Mouse (Mus musculus): ENCODE measurements around the gene Nelfcd. TPM values are rescaled to one million over a fixed set of nuclear protein-coding genes. Genes with fewer than 3 reads are reported as not detected.

Nelfcd gene
- polyA plus RNA-seq, 1 experiment from 2014 or later = 7.5 TPM

- Histone ChIP-seq H3K36me3 (ENCODE audit: inconsistent target) (peaks cover 56% of the 10 kb centered on the region), H3K27ac (no peak overlapping the region), H3K79me2 (ENCODE audit: inconsistent target) (peaks cover 8% of the 10 kb centered on the region; the same call in 1 of the 2 replicates), H3K4me3 (ENCODE audit: inconsistent target) (no peak overlapping the region)
- 92% methylated on average over 11 of the region's 11 CpGs for WGBS (ENCODE audit: missing documents)
Observed at GRCm38 (mm10) chr2:174424301-174425085, 8.9 kb downstream of the Nelfcd start.

GRCm38 (mm10) chr2:174426856-174427255, 11.3 kb downstream of the Nelfcd start:
- WGBS (ENCODE audit: missing documents) = 92% methylated on average over 9 of the region's 12 CpGs
- Histone ChIP-seq H3K36me3 (ENCODE audit: inconsistent target) (peaks cover 61% of the 10 kb centered on the region), H3K79me2 (ENCODE audit: inconsistent target) (peaks cover 31% of the 10 kb centered on the region)

GRCm38 (mm10) chr2:174428076-174428835, 12.7 kb downstream of the Nelfcd start:
- peaks cover 68% of the 10 kb centered on the region for H3K36me3 ChIP-seq (ENCODE audit: inconsistent target)
- WGBS (ENCODE audit: missing documents) = 97% methylated on average over 16 of the region's 18 CpGs
- H3K4me3 ChIP-seq (ENCODE audit: inconsistent target) = no peak overlapping the region
- no peak overlapping the region for H3K27ac ChIP-seq
- H3K79me2 ChIP-seq (ENCODE audit: inconsistent target) = peaks cover 45% of the 10 kb centered on the region

More at GRCm38 (mm10) chr2:174426856-174427255, 11.3 kb downstream of the Nelfcd start:
- Histone ChIP-seq H3K4me3 (ENCODE audit: inconsistent target) (no peak overlapping the region), H3K27ac (no peak overlapping the region)

GRCm38 (mm10) chr2:174428996-174429591, 13.5 kb downstream of the Nelfcd start:
- H3K4me3 ChIP-seq (ENCODE audit: inconsistent target) = no peak overlapping the region
- H3K79me2 ChIP-seq (ENCODE audit: inconsistent target) = peaks cover 54% of the 10 kb centered on the region
- 91% methylated on average over 10 of the region's 10 CpGs for WGBS (ENCODE audit: missing documents)
- H3K36me3 ChIP-seq (ENCODE audit: inconsistent target) = peaks cover 74% of the 10 kb centered on the region
- no peak overlapping the region for H3K27ac ChIP-seq

- Histone ChIP-seq H3K36me3 (ENCODE audit: inconsistent target) (peaks cover 55% of the 10 kb centered on the region), H3K79me2 (ENCODE audit: inconsistent target) (peaks cover 88% of the 10 kb centered on the region), H3K27ac (no peak overlapping the region), H3K4me3 (ENCODE audit: inconsistent target) (no peak overlapping the region)
- 98% methylated on average over 9 of the region's 9 CpGs for WGBS (ENCODE audit: missing documents)
Observed at GRCm38 (mm10) chr2:174434943-174435342, 19.3 kb downstream of the Nelfcd start.

- H3K4me3 ChIP-seq (ENCODE audit: inconsistent target) = peak overlapping the region; percentile 91
- WGBS (ENCODE audit: missing documents) = 34% methylated on average over 17 of the region's 26 CpGs
- peaks cover 43% of the 10 kb centered on the region for H3K36me3 ChIP-seq (ENCODE audit: inconsistent target)
- H3K27ac ChIP-seq = peak overlapping the region; percentile 99
- peaks cover 76% of the 10 kb centered on the region for H3K79me2 ChIP-seq (ENCODE audit: inconsistent target)
Observed at GRCm38 (mm10) chr2:174436076-174436701, 20.6 kb downstream of the Nelfcd start.

GRCm38 (mm10) chr2:174436916-174437696, 21.5 kb downstream of the Nelfcd start:
- 28% methylated on average over 4 of the region's 7 CpGs for WGBS (ENCODE audit: missing documents)
- H3K36me3 ChIP-seq (ENCODE audit: inconsistent target) = peaks cover 34% of the 10 kb centered on the region
- H3K79me2 ChIP-seq (ENCODE audit: inconsistent target) = peaks cover 66% of the 10 kb centered on the region
- H3K4me3 ChIP-seq (ENCODE audit: inconsistent target) = peak overlapping the region; percentile 91
- H3K27ac ChIP-seq = peak overlapping the region; percentile 99

GRCm38 (mm10) chr2:174437697-174437982, 22.0 kb downstream of the Nelfcd start:
- Histone ChIP-seq H3K27ac (peak overlapping the region; percentile 99), H3K79me2 (ENCODE audit: inconsistent target) (peaks cover 61% of the 10 kb centered on the region), H3K4me3 (ENCODE audit: inconsistent target) (peak overlapping the region; percentile 91), H3K36me3 (ENCODE audit: inconsistent target) (peaks cover 29% of the 10 kb centered on the region)
- WGBS (ENCODE audit: missing documents) = 3% methylated on average over 4 of the region's 4 CpGs

GRCm38 (mm10) chr2:174438181-174438580, 22.6 kb downstream of the Nelfcd start:
- H3K79me2 ChIP-seq (ENCODE audit: inconsistent target) = peaks cover 56% of the 10 kb centered on the region

GRCm38 (mm10) chr2:174438737-174439449, 23.3 kb downstream of the Nelfcd start, which contains the start of gene Ctsz:
TSS of gene Ctsz (minus strand) at chr2:174439039.
- H3K79me2 ChIP-seq (ENCODE audit: inconsistent target) = peaks cover 49% of the 10 kb centered on the region
- WGBS (ENCODE audit: missing documents) = 2% methylated on average over 34 of the region's 38 CpGs
- peak within 1 kb of the TSS; percentile 99 for H3K27ac ChIP-seq
- H3K4me3 ChIP-seq (ENCODE audit: inconsistent target) = peak within 1 kb of the TSS; percentile 91
- peaks cover 19% of the 10 kb centered on the region for H3K36me3 ChIP-seq (ENCODE audit: inconsistent target)

More at GRCm38 (mm10) chr2:174438181-174438580, 22.6 kb downstream of the Nelfcd start:
- Histone ChIP-seq H3K27ac (peak overlapping the region; percentile 99), H3K36me3 (ENCODE audit: inconsistent target) (peaks cover 25% of the 10 kb centered on the region), H3K4me3 (ENCODE audit: inconsistent target) (peak overlapping the region; percentile 91)
- WGBS (ENCODE audit: missing documents) = 43% methylated on average over 11 of the region's 11 CpGs

GRCm38 (mm10) chr2:174439450-174439838, 23.8 kb downstream of the Nelfcd start:
- Histone ChIP-seq H3K27ac (peak overlapping the region; percentile 94), H3K79me2 (ENCODE audit: inconsistent target) (peaks cover 43% of the 10 kb centered on the region), H3K36me3 (ENCODE audit: inconsistent target) (peaks cover 15% of the 10 kb centered on the region), H3K4me3 (ENCODE audit: inconsistent target) (peak overlapping the region; percentile 17; the same call in 1 of the 2 replicates)
- 10% methylated on average over 5 of the region's 5 CpGs for WGBS (ENCODE audit: missing documents)

- 73% methylated on average over 9 of the region's 9 CpGs for WGBS (ENCODE audit: missing documents)
- H3K27ac ChIP-seq = peak overlapping the region; percentile 94
- H3K36me3 ChIP-seq (ENCODE audit: inconsistent target) = peaks cover 10% of the 10 kb centered on the region
- peaks cover 38% of the 10 kb centered on the region for H3K79me2 ChIP-seq (ENCODE audit: inconsistent target)
- H3K4me3 ChIP-seq (ENCODE audit: inconsistent target) = no peak overlapping the region
Observed at GRCm38 (mm10) chr2:174439961-174440360, 24.4 kb downstream of the Nelfcd start.

- Histone ChIP-seq H3K36me3 (ENCODE audit: inconsistent target) (no peaks in the 10 kb centered on the region), H3K27ac (no peak overlapping the region), H3K4me3 (ENCODE audit: inconsistent target) (no peak overlapping the region), H3K79me2 (ENCODE audit: inconsistent target) (peaks cover 18% of the 10 kb centered on the region)
- 85% methylated on average over 3 of the region's 4 CpGs for WGBS (ENCODE audit: missing documents)
Observed at GRCm38 (mm10) chr2:174441898-174442297, 26.3 kb downstream of the Nelfcd start.

Data from macrophage (primary cell).